Mouse (Mus musculus): ENCODE results near the gene Aim2. TPM values are rescaled to one million over a fixed set of nuclear protein-coding genes. Genes with fewer than 3 reads are reported as not detected.
"Not testable (repeated sequence)": the region's sequence is repeated elsewhere in the genome, so short reads cannot be mapped to it uniquely, and the experiment has no call there.

Aim2 gene
- polyA plus RNA-seq, 1 experiment from 2014 or later: 2.4 TPM

GRCm38 (mm10) chr1:173432411-173432810 is 81.7 kb downstream of the Aim2 start:
- Histone ChIP-seq H3K4me3 (no peak overlapping the region), H3K4me1 (replicated peaks) (no peaks in the 10 kb centered on the region), H3K27ac (ENCODE audit: poor library complexity, severe bottlenecking) (no peak overlapping the region), H3K9me3 (replicated peaks) (no peaks in the 10 kb centered on the region), H3K36me3 (no peaks in the 10 kb centered on the region), H3K27me3 (replicated peaks) (no peaks in the 10 kb centered on the region), H3K9ac (no peak overlapping the region), H3K4me2 (no peak overlapping the region)
- WGBS: 72% methylated on average over 2 of the region's 2 CpGs
- no peak for ATAC-seq (ENCODE audit: insufficient number of reproducible peaks, low FRiP score)

GRCm38 (mm10) chr1:173437161-173437953 is 86.7 kb downstream of the Aim2 start:
- WGBS: 73% methylated on average over 6 of the region's 6 CpGs
- H3K9ac ChIP-seq: no peak overlapping the region
- no peaks in the 10 kb centered on the region for H3K4me1 ChIP-seq (replicated peaks)
- no peak overlapping the region for H3K4me3 ChIP-seq
- ATAC-seq (ENCODE audit: insufficient number of reproducible peaks, low FRiP score): no peak
- no peak overlapping the region for H3K27ac ChIP-seq (ENCODE audit: poor library complexity, severe bottlenecking)
- H3K36me3 ChIP-seq: no peaks in the 10 kb centered on the region
- no peaks in the 10 kb centered on the region for H3K9me3 ChIP-seq (replicated peaks)
- no peak overlapping the region for H3K4me2 ChIP-seq
- H3K27me3 ChIP-seq (replicated peaks): no peaks in the 10 kb centered on the region

DNA sequence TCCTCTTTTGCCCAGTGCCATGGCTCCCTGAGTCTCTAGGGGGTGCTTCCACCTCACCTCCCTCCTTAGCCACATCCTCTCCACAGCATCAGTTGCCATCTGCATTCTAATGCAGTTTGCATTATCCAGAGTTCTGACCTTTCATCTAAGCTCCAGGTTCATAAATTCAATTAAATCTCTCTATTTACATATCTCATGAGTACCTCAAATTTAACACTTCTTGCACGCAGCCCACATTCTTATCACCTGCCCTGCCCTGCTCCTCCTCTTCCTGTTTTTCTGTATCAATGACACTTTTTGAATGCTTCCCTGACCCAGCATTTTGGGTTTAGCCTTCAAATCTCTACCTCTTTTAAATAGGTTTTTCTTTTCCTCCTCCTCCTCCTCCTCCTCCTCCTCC is 90.0 kb downstream of the Aim2 start:
- no peak overlapping the region for H3K9ac ChIP-seq
- ATAC-seq (ENCODE audit: insufficient number of reproducible peaks, low FRiP score): no peak
- WGBS: 49% methylated on average over 1 of the region's 1 CpGs
- no peaks in the 10 kb centered on the region for H3K27me3 ChIP-seq (replicated peaks)
- no peaks in the 10 kb centered on the region for H3K9me3 ChIP-seq (replicated peaks)
- no peak overlapping the region for H3K4me3 ChIP-seq
- no peaks in the 10 kb centered on the region for H3K4me1 ChIP-seq (replicated peaks)
- H3K4me2 ChIP-seq: no peak overlapping the region
- H3K36me3 ChIP-seq: no peaks in the 10 kb centered on the region
- no peak overlapping the region for H3K27ac ChIP-seq (ENCODE audit: poor library complexity, severe bottlenecking)

- no peaks in the 10 kb centered on the region for H3K27me3 ChIP-seq (replicated peaks)
- no peak for ATAC-seq (ENCODE audit: insufficient number of reproducible peaks, low FRiP score)
- H3K36me3 ChIP-seq: no peaks in the 10 kb centered on the region
- H3K4me2 ChIP-seq: no peak overlapping the region
- no peak overlapping the region for H3K27ac ChIP-seq (ENCODE audit: poor library complexity, severe bottlenecking)
- H3K9me3 ChIP-seq (replicated peaks): no peaks in the 10 kb centered on the region
- H3K4me1 ChIP-seq (replicated peaks): no peaks in the 10 kb centered on the region
- 67% methylated on average over 4 of the region's 4 CpGs for WGBS
- no peak overlapping the region for H3K9ac ChIP-seq
- H3K4me3 ChIP-seq: no peak overlapping the region
Measured at GRCm38 (mm10) chr1:173441210-173441609, 90.5 kb downstream of the Aim2 start.

- Histone ChIP-seq H3K36me3 (no peaks in the 10 kb centered on the region), H3K4me1 (replicated peaks) (no peaks in the 10 kb centered on the region), H3K4me2 (no peak overlapping the region), H3K4me3 (no peak overlapping the region), H3K9me3 (replicated peaks) (no peaks in the 10 kb centered on the region), H3K9ac (no peak overlapping the region), H3K27ac (ENCODE audit: poor library complexity, severe bottlenecking) (no peak overlapping the region), H3K27me3 (replicated peaks) (no peaks in the 10 kb centered on the region)
- no peak for ATAC-seq (ENCODE audit: insufficient number of reproducible peaks, low FRiP score)
- 85% methylated on average over 1 of the region's 1 CpGs for WGBS
Measured at GRCm38 (mm10) chr1:173443061-173443460, 92.4 kb downstream of the Aim2 start.

DNA sequence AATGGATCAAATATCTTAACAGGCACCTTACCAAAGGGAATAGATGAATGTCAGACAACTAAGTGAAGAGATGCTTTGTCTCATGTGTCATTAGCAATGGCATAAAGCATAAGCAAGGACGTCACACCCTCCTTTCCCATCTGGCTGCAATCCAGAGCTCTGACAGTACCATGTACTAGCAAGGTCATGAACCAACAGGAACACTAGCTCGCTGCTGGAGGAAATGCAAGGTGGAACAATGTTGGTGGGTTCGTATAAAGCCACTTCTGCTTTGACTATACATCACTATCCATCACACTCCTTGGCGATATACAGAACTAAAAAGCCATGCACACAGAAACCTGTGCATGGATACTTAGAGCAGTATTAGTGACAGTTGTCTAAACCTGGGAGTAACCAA is 96.4 kb downstream of the Aim2 start:
- ATAC-seq (ENCODE audit: insufficient number of reproducible peaks, low FRiP score): no peak
- no peak overlapping the region for H3K27ac ChIP-seq (ENCODE audit: poor library complexity, severe bottlenecking)

DNA sequence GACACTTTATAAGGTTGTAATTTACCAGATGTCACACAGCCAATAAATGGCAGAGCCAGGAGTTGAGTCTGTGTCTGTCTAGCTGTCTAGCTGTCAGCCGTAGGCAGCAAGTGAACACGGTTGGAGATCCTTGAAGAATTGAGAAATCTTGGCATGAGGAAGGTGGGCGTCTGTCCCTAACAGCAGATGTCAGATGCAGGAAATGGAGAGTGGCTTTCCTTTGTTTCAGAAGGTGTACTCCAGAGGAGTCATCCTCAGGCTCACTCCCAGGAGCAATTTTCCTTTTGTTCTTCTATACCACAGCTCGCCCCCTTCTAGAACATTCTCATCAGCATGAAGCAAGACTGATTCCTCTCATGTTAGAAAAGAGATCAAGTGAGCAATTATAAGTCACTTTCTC is 99.9 kb downstream of the Aim2 start:
- 79% methylated on average over 4 of the region's 4 CpGs for WGBS

More for the DNA sequence above, 96.4 kb downstream of the Aim2 start:
- H3K9ac ChIP-seq: no peak overlapping the region
- no peaks in the 10 kb centered on the region for H3K9me3 ChIP-seq (replicated peaks)
- no peaks in the 10 kb centered on the region for H3K27me3 ChIP-seq (replicated peaks)
- 0 out of 2 replicates have a peak, but pooled peaks cover 3% of the 10 kb centered on the region for H3K4me1 ChIP-seq (replicated peaks)
- no peaks in the 10 kb centered on the region for H3K36me3 ChIP-seq
- no peak overlapping the region for H3K4me3 ChIP-seq
- WGBS: 60% methylated on average over 4 of the region's 4 CpGs
- no peak overlapping the region for H3K4me2 ChIP-seq

GRCm38 (mm10) chr1:173451665-173452064 is 101.0 kb downstream of the Aim2 start:
- Histone ChIP-seq H3K36me3 (no peaks in the 10 kb centered on the region), H3K4me1 (replicated peaks) (0 out of 2 replicates have a peak, but pooled peaks cover 3% of the 10 kb centered on the region), H3K4me3 (no peak overlapping the region), H3K9me3 (replicated peaks) (no peaks in the 10 kb centered on the region), H3K27me3 (replicated peaks) (no peaks in the 10 kb centered on the region), H3K27ac (ENCODE audit: poor library complexity, severe bottlenecking) (no peak overlapping the region), H3K4me2 (no peak overlapping the region), H3K9ac (no peak overlapping the region)
- ATAC-seq (ENCODE audit: insufficient number of reproducible peaks, low FRiP score): no peak
- 80% methylated on average over 5 of the region's 5 CpGs for WGBS

More for the DNA sequence above, 99.9 kb downstream of the Aim2 start:
- Histone ChIP-seq H3K4me1 (replicated peaks) (0 out of 2 replicates have a peak, but pooled peaks cover 3% of the 10 kb centered on the region), H3K9ac (no peak overlapping the region), H3K36me3 (no peaks in the 10 kb centered on the region), H3K9me3 (replicated peaks) (no peaks in the 10 kb centered on the region), H3K4me3 (no peak overlapping the region), H3K27ac (ENCODE audit: poor library complexity, severe bottlenecking) (no peak overlapping the region), H3K27me3 (replicated peaks) (no peaks in the 10 kb centered on the region), H3K4me2 (no peak overlapping the region)
- ATAC-seq (ENCODE audit: insufficient number of reproducible peaks, low FRiP score): no peak

DNA sequence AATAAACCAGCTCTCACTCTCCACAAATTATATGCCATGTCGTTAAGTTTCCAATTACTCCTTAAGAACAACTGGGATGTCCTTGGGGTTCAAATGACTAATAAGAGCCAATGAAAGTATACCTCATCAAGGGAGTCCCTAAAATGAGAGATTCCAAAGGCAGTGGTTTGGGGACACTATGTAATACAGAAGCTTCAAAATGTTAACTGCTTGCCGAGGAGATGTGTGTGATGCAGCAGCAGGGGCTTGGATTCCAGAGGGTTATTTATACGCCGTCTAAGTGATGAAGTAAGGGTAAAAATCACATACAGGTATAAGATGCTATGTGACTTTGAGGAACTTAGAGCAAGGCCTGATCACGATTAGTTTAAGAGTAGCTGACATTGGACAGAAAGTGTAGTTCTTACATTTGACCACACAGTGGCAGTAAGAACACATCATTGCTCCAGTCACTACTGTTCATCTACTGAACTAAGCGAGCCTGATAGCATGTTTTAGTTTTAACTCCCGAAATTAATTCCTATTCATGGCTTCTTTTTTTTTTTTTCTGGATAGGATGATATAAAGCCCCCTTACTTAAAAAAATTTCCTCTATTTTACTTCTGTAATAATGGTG is 105.6 kb downstream of the Aim2 start:
- Histone ChIP-seq H3K27ac (ENCODE audit: poor library complexity, severe bottlenecking) (no peak overlapping the region), H3K4me2 (no peak overlapping the region), H3K9ac (no peak overlapping the region), H3K4me1 (replicated peaks) (0 out of 2 replicates have a peak, but pooled peaks cover 3% of the 10 kb centered on the region), H3K9me3 (replicated peaks) (no peaks in the 10 kb centered on the region), H3K4me3 (no peak overlapping the region), H3K27me3 (replicated peaks) (no peaks in the 10 kb centered on the region), H3K36me3 (no peaks in the 10 kb centered on the region)
- ATAC-seq (ENCODE audit: insufficient number of reproducible peaks, low FRiP score): no peak
- WGBS: 46% methylated on average over 7 of the region's 7 CpGs

GRCm38 (mm10) chr1:173456761-173457160 is 106.1 kb downstream of the Aim2 start:
- H3K36me3 ChIP-seq: no peaks in the 10 kb centered on the region
- no peaks in the 10 kb centered on the region for H3K9me3 ChIP-seq (replicated peaks)
- H3K9ac ChIP-seq: no peak overlapping the region
- H3K27me3 ChIP-seq (replicated peaks): no peaks in the 10 kb centered on the region
- no peak overlapping the region for H3K4me2 ChIP-seq
- ATAC-seq (ENCODE audit: insufficient number of reproducible peaks, low FRiP score): no peak
- H3K27ac ChIP-seq (ENCODE audit: poor library complexity, severe bottlenecking): no peak overlapping the region
- 0 out of 2 replicates have a peak, but pooled peaks cover 3% of the 10 kb centered on the region for H3K4me1 ChIP-seq (replicated peaks)
- 82% methylated on average over 5 of the region's 5 CpGs for WGBS
- no peak overlapping the region for H3K4me3 ChIP-seq

- not testable (repeated sequence) for H3K27ac ChIP-seq (ENCODE audit: poor library complexity, severe bottlenecking); ATAC-seq (ENCODE audit: insufficient number of reproducible peaks, low FRiP score); H3K4me2 ChIP-seq; H3K9me3 ChIP-seq (replicated peaks); H3K4me3 ChIP-seq; H3K4me1 ChIP-seq (replicated peaks); H3K27me3 ChIP-seq (replicated peaks); H3K9ac ChIP-seq; H3K36me3 ChIP-seq
- 80% methylated on average over 5 of the region's 5 CpGs for WGBS
Measured at GRCm38 (mm10) chr1:173480399-173481181, 129.9 kb downstream of the Aim2 start.

All from heart, embryonic 12.5 days (tissue).